Mouse (Mus musculus): ENCODE measurements at regions not wholly inside any gene's neighbourhood (a gene's known extent, or its start where the extent isn't known, plus 50 kb on each side); places are given as distances from the start of the nearest gene placed in this dataset.
"Not testable (repeated sequence)": the region's sequence is repeated elsewhere in the genome, so short reads cannot be mapped to it uniquely, and the experiment has no call there.

GRCm38 (mm10) chr16:31570311-31571139 lies 92.7 kb upstream of the Dlg1 start:
- Histone ChIP-seq H3K4me3 (replicated peaks; ENCODE audit: low read depth, low read length) (no peak overlapping the region), H3K4me1 (replicated peaks; ENCODE audit: insufficient read depth, low read length) (no peaks in the 10 kb centered on the region), H3K9me3 (replicated peaks; ENCODE audit: low read length) (no peaks in the 10 kb centered on the region; the same call in 1 of the 2 replicates), H3K36me3 (ENCODE audit: insufficient read depth, low read length) (no peaks in the 10 kb centered on the region), H3K27me3 (ENCODE audit: insufficient read depth, low read length) (no peaks in the 10 kb centered on the region), H3K4me2 (ENCODE audit: low read length) (no peak overlapping the region), H3K9ac (ENCODE audit: low read depth, low read length) (no peak overlapping the region), H3K27ac (no peak overlapping the region)
- WGBS: 72% methylated on average over 20 of the region's 20 CpGs
- no peak for ATAC-seq (replicated peaks; ENCODE audit: low FRiP score, low read depth)
- no peak for TF ChIP-seq CTCF (IDR thresholded peaks at IDR 0.05; ENCODE audit: low read depth)
- DNase-seq (ENCODE audit: low spot score): no peak

GRCm38 (mm10) chr16:31573833-31574232 lies 89.4 kb upstream of the Dlg1 start:
- not testable (repeated sequence) for H3K36me3 ChIP-seq (ENCODE audit: insufficient read depth, low read length); H3K4me3 ChIP-seq (replicated peaks; ENCODE audit: low read depth, low read length); H3K9me3 ChIP-seq (replicated peaks; ENCODE audit: low read length); H3K4me1 ChIP-seq (replicated peaks; ENCODE audit: insufficient read depth, low read length); DNase-seq (ENCODE audit: low spot score); ATAC-seq (replicated peaks; ENCODE audit: low FRiP score, low read depth); H3K4me2 ChIP-seq (ENCODE audit: low read length); H3K27me3 ChIP-seq (ENCODE audit: insufficient read depth, low read length); H3K9ac ChIP-seq (ENCODE audit: low read depth, low read length); H3K27ac ChIP-seq
- 94% methylated on average over 9 of the region's 9 CpGs for WGBS

DNA sequence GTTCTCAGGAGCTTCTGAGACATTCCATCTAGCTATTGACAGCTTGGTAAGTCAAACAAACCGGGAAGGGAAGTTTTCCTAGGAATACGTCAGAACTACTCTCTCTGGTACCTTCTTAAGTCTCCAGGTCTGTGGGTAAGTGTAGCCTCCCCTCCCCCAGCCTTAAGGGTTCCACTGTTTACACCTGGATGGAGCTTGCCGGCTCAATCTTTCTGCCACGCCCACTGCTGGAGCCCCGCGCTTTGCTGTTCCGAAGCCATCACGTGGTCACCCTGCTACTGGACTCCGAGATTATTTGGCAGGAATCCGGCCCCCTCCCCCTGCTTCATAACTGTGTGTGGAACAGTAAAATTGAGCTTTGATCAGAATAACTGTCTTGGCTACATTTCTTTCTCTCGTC lies 87.6 kb upstream of the Dlg1 start:
- not testable (repeated sequence) for H3K9ac ChIP-seq (ENCODE audit: low read depth, low read length); H3K4me1 ChIP-seq (replicated peaks; ENCODE audit: insufficient read depth, low read length); H3K4me2 ChIP-seq (ENCODE audit: low read length); H3K27me3 ChIP-seq (ENCODE audit: insufficient read depth, low read length); ATAC-seq (replicated peaks; ENCODE audit: low FRiP score, low read depth); H3K9me3 ChIP-seq (replicated peaks; ENCODE audit: low read length); H3K4me3 ChIP-seq (replicated peaks; ENCODE audit: low read depth, low read length); H3K27ac ChIP-seq; H3K36me3 ChIP-seq (ENCODE audit: insufficient read depth, low read length)
- peak; percentile 38 for DNase-seq (ENCODE audit: low spot score)
- WGBS: 34% methylated on average over 11 of the region's 11 CpGs

- Histone ChIP-seq H3K27ac (no peak overlapping the region), H3K4me2 (ENCODE audit: low read length) (no peak overlapping the region), H3K27me3 (ENCODE audit: insufficient read depth, low read length) (no peaks in the 10 kb centered on the region), H3K9ac (ENCODE audit: low read depth, low read length) (no peak overlapping the region), H3K4me1 (replicated peaks; ENCODE audit: insufficient read depth, low read length) (no peaks in the 10 kb centered on the region), H3K36me3 (ENCODE audit: insufficient read depth, low read length) (no peaks in the 10 kb centered on the region), H3K4me3 (replicated peaks; ENCODE audit: low read depth, low read length) (no peak overlapping the region), H3K9me3 (replicated peaks; ENCODE audit: low read length) (no peaks in the 10 kb centered on the region; the same call in 1 of the 2 replicates)
- ATAC-seq (replicated peaks; ENCODE audit: low FRiP score, low read depth): no peak
- TF ChIP-seq CTCF (IDR thresholded peaks at IDR 0.05; ENCODE audit: low read depth): no peak
- WGBS: 70% methylated on average over 8 of the region's 8 CpGs
- no peak for DNase-seq (ENCODE audit: low spot score)
These were observed 86.8 kb upstream of the Dlg1 start for GRCm38 (mm10) chr16:31576422-31576821.

- 42% methylated on average over 7 of the region's 7 CpGs for WGBS
- no peak for DNase-seq (ENCODE audit: low spot score)
- Histone ChIP-seq H3K9ac (ENCODE audit: low read depth, low read length) (no peak overlapping the region), H3K4me1 (replicated peaks; ENCODE audit: insufficient read depth, low read length) (no peaks in the 10 kb centered on the region), H3K36me3 (ENCODE audit: insufficient read depth, low read length) (no peaks in the 10 kb centered on the region), H3K9me3 (replicated peaks; ENCODE audit: low read length) (no peaks in the 10 kb centered on the region; the same call in 1 of the 2 replicates), H3K27ac (no peak overlapping the region), H3K27me3 (ENCODE audit: insufficient read depth, low read length) (no peaks in the 10 kb centered on the region), H3K4me3 (replicated peaks; ENCODE audit: low read depth, low read length) (no peak overlapping the region), H3K4me2 (ENCODE audit: low read length) (no peak overlapping the region)
- no peak for TF ChIP-seq CTCF (IDR thresholded peaks at IDR 0.05; ENCODE audit: low read depth)
- ATAC-seq (replicated peaks; ENCODE audit: low FRiP score, low read depth): no peak
These were observed 85.9 kb upstream of the Dlg1 start for GRCm38 (mm10) chr16:31577347-31577746.

DNA sequence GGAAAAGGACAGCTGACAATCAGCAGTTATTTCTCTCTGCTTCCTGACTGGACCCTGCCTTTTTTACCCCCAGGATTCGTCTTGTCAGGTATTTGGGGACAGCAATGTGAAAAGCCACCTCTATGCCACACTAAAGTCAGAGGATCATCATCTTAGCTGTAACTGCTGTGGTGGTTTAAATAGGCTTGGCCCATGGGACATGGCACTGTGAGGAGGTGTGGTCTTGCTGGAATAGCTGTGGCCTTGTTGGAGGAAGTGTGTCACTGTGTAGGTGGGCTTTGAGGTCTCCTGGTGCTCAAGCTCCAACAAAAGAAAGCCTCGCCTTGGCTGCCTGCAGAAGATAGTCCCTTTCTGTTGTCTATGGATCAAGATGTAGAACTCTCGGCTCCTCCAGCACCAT lies 83.9 kb upstream of the Dlg1 start:
- no peaks in the 10 kb centered on the region for H3K27me3 ChIP-seq (ENCODE audit: insufficient read depth, low read length)

DNA sequence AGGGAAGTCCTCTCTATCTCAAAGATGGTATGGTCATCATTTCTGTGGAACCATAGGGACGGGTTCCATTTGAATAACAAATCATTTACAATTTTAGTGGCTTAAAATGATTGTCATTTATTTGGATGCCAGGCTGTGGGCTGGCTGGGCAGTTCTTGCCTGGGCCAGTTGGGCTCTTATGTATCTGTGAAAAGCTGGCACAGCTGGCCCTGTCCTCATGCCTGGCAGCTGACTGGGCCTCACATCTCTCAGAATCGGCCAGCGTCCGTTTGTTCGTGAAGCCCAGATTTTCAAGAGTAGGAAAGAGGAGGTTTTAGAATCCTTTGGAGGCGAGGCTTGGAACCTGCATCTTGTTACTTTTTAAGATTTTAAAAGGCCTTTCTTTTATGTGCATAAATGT lies 82.5 kb upstream of the Dlg1 start:
- no peak overlapping the region for H3K9ac ChIP-seq (ENCODE audit: low read depth, low read length)
- no peak overlapping the region for H3K4me3 ChIP-seq (replicated peaks; ENCODE audit: low read depth, low read length)
- ATAC-seq (replicated peaks; ENCODE audit: low FRiP score, low read depth) (no peak), DNase-seq (ENCODE audit: low spot score) (no peak)
- H3K27me3 ChIP-seq (ENCODE audit: insufficient read depth, low read length): no peaks in the 10 kb centered on the region
- H3K27ac ChIP-seq: no peak overlapping the region
- H3K4me1 ChIP-seq (replicated peaks; ENCODE audit: insufficient read depth, low read length): no peaks in the 10 kb centered on the region
- H3K9me3 ChIP-seq (replicated peaks; ENCODE audit: low read length): no peaks in the 10 kb centered on the region
- no peak overlapping the region for H3K4me2 ChIP-seq (ENCODE audit: low read length)
- 92% methylated on average over 6 of the region's 6 CpGs for WGBS
- TF ChIP-seq CTCF (IDR thresholded peaks at IDR 0.05; ENCODE audit: low read depth): no peak
- no peaks in the 10 kb centered on the region for H3K36me3 ChIP-seq (ENCODE audit: insufficient read depth, low read length)

More for the DNA sequence above, 83.9 kb upstream of the Dlg1 start:
- Histone ChIP-seq H3K4me1 (replicated peaks; ENCODE audit: insufficient read depth, low read length) (no peaks in the 10 kb centered on the region), H3K9ac (ENCODE audit: low read depth, low read length) (no peak overlapping the region), H3K4me3 (replicated peaks; ENCODE audit: low read depth, low read length) (no peak overlapping the region), H3K36me3 (ENCODE audit: insufficient read depth, low read length) (no peaks in the 10 kb centered on the region), H3K9me3 (replicated peaks; ENCODE audit: low read length) (no peaks in the 10 kb centered on the region), H3K4me2 (ENCODE audit: low read length) (no peak overlapping the region), H3K27ac (no peak overlapping the region)
- DNase-seq (ENCODE audit: low spot score): no peak
- no peak for ATAC-seq (replicated peaks; ENCODE audit: low FRiP score, low read depth)
- no peak for TF ChIP-seq CTCF (IDR thresholded peaks at IDR 0.05; ENCODE audit: low read depth)
- WGBS: 94% methylated on average over 3 of the region's 3 CpGs
